Mouse (Mus musculus): ENCODE data around the gene Gprc5c.
A peak's percentile ranks its signal among the peaks of the same experiment; 100 is the strongest.

Gprc5c gene

GRCm38 (mm10) chr11:114867361-114868235 is 16.6 kb downstream of the Gprc5c start:
- no peak for DNase-seq (ENCODE audit: low read depth in 2 of 2, low spot score in 2 of 2)

- DNase-seq (ENCODE audit: low read depth in 2 of 2, low spot score in 2 of 2), result no peak
Observed at GRCm38 (mm10) chr11:114868280-114868679, 17.3 kb downstream of the Gprc5c start.

DNA sequence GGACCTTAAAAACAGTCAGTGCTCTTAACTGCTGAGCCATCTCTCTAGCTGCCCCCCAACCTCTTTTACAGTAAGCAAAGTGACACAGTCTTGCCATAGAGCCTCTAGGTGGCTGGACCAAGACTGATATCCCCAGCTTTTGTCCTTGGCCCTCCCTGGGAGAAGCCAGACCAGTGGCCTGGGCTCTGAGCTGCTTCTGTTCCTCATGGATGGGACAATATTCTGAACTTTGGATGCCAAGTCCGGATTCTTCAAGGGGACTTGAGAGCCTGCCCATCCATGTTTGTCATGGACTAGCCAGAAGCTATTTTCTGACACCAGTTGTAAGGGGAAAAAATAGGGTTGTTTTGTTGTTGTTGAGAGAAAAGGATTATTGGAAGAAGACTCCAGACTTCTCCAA is 18.8 kb downstream of the Gprc5c start:
- DNase-seq (ENCODE audit: low read depth in 2 of 2, low spot score in 2 of 2), result no peak

- DNase-seq (ENCODE audit: low read depth in 2 of 2, low spot score in 2 of 2), result no peak
Observed at GRCm38 (mm10) chr11:114871540-114871939, 20.6 kb downstream of the Gprc5c start.

DNA sequence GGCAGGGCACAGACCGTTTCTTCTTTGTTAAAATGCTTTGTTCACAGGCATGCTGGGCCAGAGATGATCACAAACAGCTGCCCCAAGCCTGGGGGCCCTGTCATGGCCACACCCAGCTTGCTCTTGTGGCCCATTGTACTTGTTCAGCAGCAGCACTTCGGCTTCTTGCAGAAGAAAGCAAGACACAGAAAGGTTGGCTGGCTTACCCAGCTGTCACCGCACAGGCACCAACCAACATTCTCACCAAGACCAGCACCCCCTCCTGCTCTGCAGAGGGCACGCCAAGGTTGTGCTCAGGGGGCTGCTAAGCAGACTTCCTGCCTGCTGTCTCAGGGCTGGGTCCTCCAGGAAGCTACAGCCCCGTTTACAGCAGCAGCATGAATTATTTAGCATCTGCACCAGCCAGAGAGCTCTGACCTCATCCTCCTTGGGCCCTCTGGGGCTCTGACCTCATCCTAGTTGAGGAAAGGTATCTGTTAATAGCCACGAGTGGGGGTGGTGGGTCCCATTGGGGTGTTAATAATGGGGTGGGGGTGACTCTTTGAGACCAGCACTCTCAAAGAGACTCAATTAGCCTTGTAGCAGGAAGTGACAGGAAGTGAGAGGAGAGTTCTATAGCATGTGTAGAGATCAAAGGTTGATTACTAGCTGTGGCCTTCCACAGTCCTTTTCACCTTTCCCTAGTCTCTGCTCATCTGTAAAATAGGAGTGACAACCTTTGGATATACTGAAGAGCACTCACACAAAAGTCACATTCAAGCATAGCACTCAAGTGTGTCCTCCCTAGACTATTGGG is 22.3 kb downstream of the Gprc5c start:
- DNase-seq (ENCODE audit: low read depth in 2 of 2, low spot score in 2 of 2), result peak; percentile 54 to 55

DNA sequence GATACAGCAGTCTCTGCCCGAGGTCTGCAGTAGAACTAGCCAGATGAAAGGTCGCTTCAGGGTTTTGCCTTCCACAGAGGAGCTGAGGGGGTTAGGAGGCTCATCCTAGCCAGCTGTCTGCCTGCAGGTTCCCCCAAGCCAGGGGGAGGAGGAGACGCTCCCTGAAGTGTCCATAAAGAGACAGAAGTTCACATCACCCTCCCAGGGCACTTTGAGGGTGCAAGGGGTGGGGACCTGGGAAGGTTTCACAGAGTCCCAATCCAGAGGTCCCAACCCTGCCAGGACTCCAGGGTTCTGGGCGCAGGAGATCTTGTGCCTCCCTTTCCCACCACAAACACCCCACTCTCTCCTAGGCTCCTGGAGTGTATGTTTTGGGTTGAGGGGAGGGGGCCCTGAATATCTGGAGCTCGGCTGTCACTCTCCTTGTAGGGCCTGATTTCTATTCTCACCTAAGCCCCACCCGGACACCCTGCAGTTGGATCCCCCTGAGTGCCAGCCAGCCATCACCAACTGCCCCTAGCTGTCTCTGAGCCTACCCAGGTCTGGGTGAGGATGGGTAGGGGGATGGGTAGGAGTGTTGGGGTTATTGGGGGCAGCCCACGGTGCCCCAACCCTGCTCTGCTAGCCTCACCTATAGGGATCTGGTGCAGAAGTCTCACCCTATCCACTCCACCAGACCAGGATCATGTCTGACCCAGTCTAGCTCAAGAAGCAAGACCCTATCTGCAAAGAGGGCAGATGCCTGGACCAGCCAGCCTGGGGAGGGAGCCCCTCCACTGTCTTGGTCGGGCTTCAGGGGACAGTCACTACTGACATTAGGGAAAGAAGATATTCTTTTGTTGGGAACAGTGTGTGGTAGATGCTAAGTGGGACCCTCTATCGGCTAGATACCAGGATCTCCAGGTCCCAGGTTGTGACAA is 23.5 kb downstream of the Gprc5c start:
- no peak for DNase-seq (ENCODE audit: low read depth in 2 of 2, low spot score in 2 of 2)

DNA sequence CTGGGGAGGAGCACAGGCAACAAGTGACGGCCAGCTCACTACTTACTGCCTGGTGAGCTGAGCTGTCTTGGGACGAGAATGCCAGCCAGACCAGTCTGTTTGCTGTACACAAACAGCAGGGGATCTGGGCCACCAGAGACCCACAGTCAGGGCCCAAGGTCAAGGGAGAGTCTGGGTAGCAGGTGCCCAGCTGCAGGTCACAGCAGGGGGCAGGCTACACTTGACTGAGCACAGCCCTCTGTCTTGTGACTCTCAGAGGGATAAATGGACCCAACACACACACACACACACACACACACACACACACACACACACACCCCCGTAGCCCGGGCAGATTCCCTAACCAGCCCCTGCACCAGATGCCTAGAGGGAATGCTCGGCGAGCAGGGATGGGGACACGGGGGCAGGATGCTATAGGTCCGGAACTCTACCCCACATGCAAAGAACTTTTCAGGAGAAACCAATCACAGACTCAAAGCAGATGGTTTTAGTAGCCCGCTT is 24.4 kb downstream of the Gprc5c start:
- DNase-seq (ENCODE audit: low read depth in 2 of 2, low spot score in 2 of 2), result no peak

DNA sequence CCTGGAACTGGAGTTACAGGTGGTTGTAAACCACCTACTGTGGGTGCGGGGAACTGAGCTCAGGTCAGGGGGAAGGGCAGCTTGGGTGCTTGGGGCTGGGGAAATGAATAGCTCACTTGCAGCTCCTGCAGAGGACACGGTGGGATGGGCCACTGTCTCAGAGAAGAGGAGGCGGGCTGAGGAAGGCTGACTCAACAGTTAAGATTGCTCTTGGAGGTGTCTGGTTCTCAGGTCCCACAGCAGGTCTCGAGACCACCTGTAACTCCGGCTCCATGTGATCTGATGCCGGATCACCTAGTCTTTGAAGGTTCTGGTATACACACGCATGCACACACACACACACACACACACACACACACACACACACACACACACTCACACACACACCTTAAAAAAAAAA is 25.2 kb downstream of the Gprc5c start:
- DNase-seq (ENCODE audit: low read depth in 2 of 2, low spot score in 2 of 2), result peak; percentile 40 to 44

DNA sequence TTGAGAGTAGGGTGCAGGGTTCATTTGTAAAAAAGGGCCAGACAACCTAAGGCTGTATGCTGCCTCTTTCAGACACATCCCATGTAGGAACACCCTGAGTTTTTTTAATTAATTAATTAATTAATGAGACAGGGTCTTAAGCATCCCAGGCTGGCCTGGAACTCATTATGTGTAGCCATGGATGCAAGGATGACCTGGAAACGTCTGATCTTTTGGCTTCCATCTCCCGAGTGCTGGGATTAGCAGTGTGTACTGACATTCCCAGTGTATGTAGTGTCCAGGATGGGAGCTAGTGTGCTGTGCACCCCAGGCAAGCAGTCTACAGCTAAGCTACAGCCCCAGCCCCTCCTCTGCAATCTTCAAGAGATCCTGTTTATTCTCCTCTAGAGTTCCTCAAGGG is 25.7 kb downstream of the Gprc5c start:
- DNase-seq (ENCODE audit: low read depth in 2 of 2, low spot score in 2 of 2), result no peak

GRCm38 (mm10) chr11:114877145-114877544 is 26.2 kb downstream of the Gprc5c start:
- peak in 1 of 2 experiments; percentile 35 for DNase-seq (ENCODE audit: low read depth in 2 of 2, low spot score in 2 of 2)

GRCm38 (mm10) chr11:114879666-114880065 is 28.7 kb downstream of the Gprc5c start:
- no peak for DNase-seq (ENCODE audit: low read depth in 2 of 2, low spot score in 2 of 2)

GRCm38 (mm10) chr11:114880185-114880584 is 29.2 kb downstream of the Gprc5c start:
- DNase-seq (ENCODE audit: low read depth in 2 of 2, low spot score in 2 of 2), result no peak

DNA sequence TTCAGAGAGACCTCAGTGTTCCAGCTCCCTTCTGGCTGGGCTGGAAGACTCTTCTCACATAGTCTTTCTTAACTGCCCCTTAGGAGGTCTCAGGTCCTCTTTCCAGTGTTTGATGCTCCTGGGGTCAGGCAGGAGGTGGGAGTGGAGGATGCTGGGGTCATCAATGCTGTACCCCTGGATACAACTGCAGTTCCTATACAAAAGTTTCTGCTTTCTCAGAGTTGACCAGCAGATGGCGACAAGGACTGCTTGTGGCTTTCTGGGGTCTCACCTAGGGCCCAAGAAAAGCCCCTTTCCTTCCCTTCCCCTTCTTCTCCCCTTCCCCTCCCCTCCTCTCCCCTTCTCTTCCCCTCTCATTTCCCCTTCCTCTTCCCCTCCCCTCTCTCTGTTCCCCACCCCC is 29.6 kb downstream of the Gprc5c start:
- DNase-seq (ENCODE audit: low read depth in 2 of 2, low spot score in 2 of 2), result peak in 1 of 2 experiments; percentile 32

- peak in 1 of 2 experiments; percentile 6 for DNase-seq (ENCODE audit: low read depth in 2 of 2, low spot score in 2 of 2)
Observed at GRCm38 (mm10) chr11:114883251-114883789, 32.4 kb downstream of the Gprc5c start.

GRCm38 (mm10) chr11:114884380-114885100 is 33.6 kb downstream of the Gprc5c start:
- no peak for DNase-seq (ENCODE audit: low read depth in 2 of 2, low spot score in 2 of 2)

- no peak for DNase-seq (ENCODE audit: low read depth in 2 of 2, low spot score in 2 of 2)
Observed at GRCm38 (mm10) chr11:114889991-114890518, 39.1 kb downstream of the Gprc5c start, which contains the start of gene Cd300a. Gene Cd300a (plus strand): TSS chr11:114890041.

DNA sequence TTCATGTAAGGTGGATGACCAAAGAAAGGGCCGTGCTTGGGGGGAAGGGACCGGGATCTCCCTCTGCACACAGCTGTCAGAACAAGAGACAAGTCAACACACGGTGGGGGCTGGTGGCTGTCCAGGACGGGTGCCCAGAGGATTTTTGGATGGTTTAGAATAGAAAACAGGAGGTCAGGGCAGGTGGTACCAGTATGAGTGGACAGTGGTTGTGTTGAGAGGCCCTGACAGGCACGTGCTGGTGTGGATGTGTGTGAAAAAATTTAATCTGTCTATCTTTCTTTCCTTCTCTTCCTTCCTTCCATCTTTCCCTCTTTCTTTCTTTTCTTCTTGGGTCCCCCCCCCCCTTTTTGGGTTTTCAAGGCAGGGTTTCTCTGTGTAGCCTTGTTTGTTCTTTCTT is 39.6 kb downstream of the Gprc5c start:
- no peak for DNase-seq (ENCODE audit: low read depth in 2 of 2, low spot score in 2 of 2)

- DNase-seq (ENCODE audit: low read depth in 2 of 2, low spot score in 2 of 2), result no peak
Observed at GRCm38 (mm10) chr11:114896085-114896484, 45.1 kb downstream of the Gprc5c start.

DNA sequence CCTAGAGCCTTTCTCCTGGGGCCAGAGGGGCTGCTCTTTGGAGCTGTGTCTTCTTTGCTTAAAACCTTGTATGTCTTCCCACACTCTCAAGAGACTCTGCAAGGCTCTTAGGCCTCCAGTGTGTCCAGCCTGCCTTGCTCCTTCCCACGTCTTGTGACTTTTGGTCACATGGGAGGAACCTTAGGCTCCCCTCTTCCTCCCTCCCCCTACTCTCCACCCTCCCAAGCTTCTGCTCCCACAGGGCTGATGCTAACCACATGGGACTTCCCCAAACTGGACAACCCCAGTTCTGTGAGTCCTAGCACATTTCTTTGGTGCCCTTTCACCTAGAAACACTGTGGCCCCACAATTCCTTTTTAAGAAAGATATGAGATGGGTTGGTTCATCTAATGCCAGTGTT is 47.1 kb downstream of the Gprc5c start:
- DNase-seq (ENCODE audit: low read depth in 2 of 2, low spot score in 2 of 2), result no peak

- no peak for DNase-seq (ENCODE audit: low read depth in 2 of 2, low spot score in 2 of 2)
Observed at GRCm38 (mm10) chr11:114903224-114903623, 52.3 kb downstream of the Gprc5c start.
